Mouse (Mus musculus) midbrain, embryonic 11.5 days (tissue): ENCODE measurements at regions not wholly inside any gene's neighbourhood (a gene's known extent, or its start where the extent isn't known, plus 50 kb on each side); places are given as distances from the start of the nearest gene placed in this dataset.

Source experiments
- ATAC-seq: fragments of 200-750 bp; cut with Nextera tagmentation; 2 replicates; pipeline ENCODE4 v1.8.0; 2017; ENCODE audit warnings: moderate TSS enrichment, moderate library complexity; ENCODE audit not compliant: low FRiP score
- DNase-seq: peaks from one replicate; pipeline ENCODE4 v3.0.0; 2015; ENCODE audit warnings: low spot score; ENCODE audit errors: missing footprints
- H3K27ac ChIP-seq: fragments of 300-500 bp; sonication (generic); 2 replicates; pipeline ENCODE4 v1.5.1; 2014; ENCODE audit warnings: low read depth, low read length
- H3K27me3 ChIP-seq: fragments of 300-500 bp; sonication (generic); 2 replicates; pipeline ENCODE4 v1.6.1; 2014; ENCODE audit warnings: mild to moderate bottlenecking, low read length, moderate library complexity, mixed read lengths; ENCODE audit not compliant: control insufficient read depth, insufficient read depth
- H3K36me3 ChIP-seq: fragments of 300-500 bp; sonication (generic); 2 replicates; pipeline ENCODE4 v1.6.1; 2014; ENCODE audit warnings: mild to moderate bottlenecking, low read length, moderate library complexity, mixed read lengths; ENCODE audit not compliant: control insufficient read depth, insufficient read depth
- H3K4me1 ChIP-seq: fragments of 300-500 bp; sonication (generic); 2 replicates; pipeline ENCODE4 v1.6.1; 2014; ENCODE audit warnings: low read length; ENCODE audit not compliant: control insufficient read depth, insufficient read depth
- H3K4me2 ChIP-seq: fragments of 300-500 bp; sonication (generic); 2 replicates; pipeline ENCODE4 v1.6.1; 2014; ENCODE audit warnings: mild to moderate bottlenecking, moderate library complexity
- H3K4me3 ChIP-seq: fragments of 300-500 bp; sonication (generic); 2 replicates; pipeline ENCODE4 v1.5.1; 2014; ENCODE audit warnings: low read depth, low read length
- H3K9ac ChIP-seq: fragments of 300-500 bp; sonication (generic); 2 replicates; pipeline ENCODE4 v1.6.1; 2014; ENCODE audit warnings: low read length
- H3K9me3 ChIP-seq: fragments of 300-500 bp; sonication (generic); 2 replicates; pipeline ENCODE4 v1.6.1; 2016; ENCODE audit warnings: low read length; ENCODE audit not compliant: control insufficient read depth
- WGBS: fragments of 180-500 bp; shearing (Covaris S2); extraction: QIAGEN DNeasy Blood & Tissue Kit; methylation state at CpG from one replicate; pipeline ENCODE4 v1.1.7; 2014; 5-methylcytosine and 5-hydroxymethylcytosine counted together

GRCm38 (mm10) chr9:75955082-75955481 is 59.6 kb upstream of the Hmgcll1 start:
- Histone ChIP-seq H3K4me2 (no peak overlapping the region), H3K27me3 (no peaks in the 10 kb centered on the region), H3K4me1 (peaks cover 9% of the 10 kb centered on the region), H3K36me3 (no peaks in the 10 kb centered on the region), H3K4me3 (no peak overlapping the region), H3K9me3 (no peaks in the 10 kb centered on the region), H3K9ac (no peak overlapping the region), H3K27ac (no peak overlapping the region)
- 86% methylated on average over 3 of the region's 3 CpGs for WGBS
- ATAC-seq, result no peak
- no peak for DNase-seq

- no peaks in the 10 kb centered on the region for H3K36me3 ChIP-seq
- H3K4me1 ChIP-seq, result peaks cover 9% of the 10 kb centered on the region
- no peak overlapping the region for H3K4me3 ChIP-seq
- ATAC-seq (no peak), DNase-seq (no peak)
- H3K4me2 ChIP-seq, result no peak overlapping the region
- no peak overlapping the region for H3K27ac ChIP-seq
- H3K9me3 ChIP-seq, result no peaks in the 10 kb centered on the region
- no peaks in the 10 kb centered on the region for H3K27me3 ChIP-seq
- H3K9ac ChIP-seq, result no peak overlapping the region
Measured at GRCm38 (mm10) chr9:75956370-75956769, 58.3 kb upstream of the Hmgcll1 start.

- H3K27ac ChIP-seq, result no peak overlapping the region
- H3K4me3 ChIP-seq, result no peak overlapping the region
- H3K27me3 ChIP-seq, result no peaks in the 10 kb centered on the region
- 38% methylated on average over 5 of the region's 5 CpGs for WGBS
- no peaks in the 10 kb centered on the region for H3K9me3 ChIP-seq
- H3K4me1 ChIP-seq, result peaks cover 9% of the 10 kb centered on the region
- ATAC-seq, result no peak
- no peak overlapping the region for H3K9ac ChIP-seq
- H3K36me3 ChIP-seq, result no peaks in the 10 kb centered on the region
- H3K4me2 ChIP-seq, result no peak overlapping the region
- peak; percentile 87 for DNase-seq
Measured at GRCm38 (mm10) chr9:75958720-75959339, 55.8 kb upstream of the Hmgcll1 start.

GRCm38 (mm10) chr9:75959775-75960174 is 54.9 kb upstream of the Hmgcll1 start:
- Histone ChIP-seq H3K9me3 (no peaks in the 10 kb centered on the region), H3K36me3 (no peaks in the 10 kb centered on the region), H3K9ac (no peak overlapping the region), H3K4me3 (no peak overlapping the region), H3K4me1 (peaks cover 9% of the 10 kb centered on the region), H3K27ac (no peak overlapping the region), H3K27me3 (no peaks in the 10 kb centered on the region), H3K4me2 (no peak overlapping the region)
- ATAC-seq (0 out of 2 replicates have a peak, but pooled peaks have one; percentile 44), DNase-seq (no peak)
- 24% methylated on average over 3 of the region's 3 CpGs for WGBS

GRCm38 (mm10) chr9:75960587-75961349 is 53.9 kb upstream of the Hmgcll1 start:
- no peaks in the 10 kb centered on the region for H3K36me3 ChIP-seq
- H3K27me3 ChIP-seq, result no peaks in the 10 kb centered on the region
- no peak overlapping the region for H3K27ac ChIP-seq
- no peaks in the 10 kb centered on the region for H3K9me3 ChIP-seq
- peaks cover 9% of the 10 kb centered on the region for H3K4me1 ChIP-seq
- H3K4me2 ChIP-seq, result no peak overlapping the region
- no peak overlapping the region for H3K9ac ChIP-seq
- WGBS, result 54% methylated on average over 8 of the region's 8 CpGs
- H3K4me3 ChIP-seq, result no peak overlapping the region
- DNase-seq (no peak), ATAC-seq (no peak)
